ENCODE assay signal across 8 mouse cellular contexts in genomic region chr13:101690911-101691655, GRCm38 (mm10).
DNase-seq lines count a peak whose midpoint lies in the region; ATAC-seq and TF ChIP-seq lines count a peak whose summit lies in the region.

No protein-coding gene starts in this region.

- ATAC-seq in heart, embryonic 11.5 days (replicated peaks; ENCODE audit: insufficient number of reproducible peaks, low FRiP score, low TSS enrichment) = no peak
- no peak for ATAC-seq in heart, postnatal 0 days (ENCODE audit: insufficient read depth, low read depth)
- no peak for ATAC-seq in midbrain, embryonic 15.5 days (replicated peaks)
- no peak for ATAC-seq in lung, postnatal 0 days

- TF ChIP-seq EP300 in heart, postnatal 0 days (IDR thresholded peaks at IDR 0.05; ENCODE audit: low read depth) = no peak
- no peak for TF ChIP-seq EP300 in lung, postnatal 0 days (IDR thresholded peaks at IDR 0.05)

- DNase-seq in heart, postnatal 14 days = no peak
- peak; percentile 22 to 46 for DNase-seq in cerebellum, adult 18-20 months
- DNase-seq in heart, postnatal 0 days (ENCODE audit: low spot score) = no peak
- DNase-seq in gastrocnemius, adult 8-10 months (ENCODE audit: low spot score in 2 of 2) = no peak
- no peak for DNase-seq in lung, postnatal 0 days (ENCODE audit: low spot score)
- no peak for DNase-seq in spleen, postnatal 14 days (ENCODE audit: low spot score in 2 of 2)

- intact Hi-C loops in heart, postnatal 14 days (cut with DNase I) = no loop called here

- H3K4me2 ChIP-seq in heart, embryonic 11.5 days = peak overlapping the region; percentile 87
- peak overlapping the region; percentile 92 for H3K4me2 ChIP-seq in heart, postnatal 0 days (ENCODE audit: low read depth, low read length)
- peak overlapping the region; percentile 95 for H3K4me2 ChIP-seq in midbrain, embryonic 15.5 days
- no peak overlapping the region for H3K4me2 ChIP-seq in lung, postnatal 0 days (replicated peaks; ENCODE audit: low read depth, low read length)

- no peak for TF ChIP-seq CTCF in heart, postnatal 0 days (IDR thresholded peaks at IDR 0.05; ENCODE audit: low read depth)
- TF ChIP-seq CTCF in lung, postnatal 0 days (IDR thresholded peaks at IDR 0.05) = no peak

- H3K9ac ChIP-seq in heart, embryonic 11.5 days (ENCODE audit: low read depth, low read length) = peak overlapping the region; percentile 18; the same call in 1 of the 2 replicates
- peak overlapping the region; percentile 36; the same call in 1 of the 2 replicates for H3K9ac ChIP-seq in heart, postnatal 0 days (replicated peaks; ENCODE audit: low read depth, low read length)
- H3K9ac ChIP-seq in midbrain, embryonic 15.5 days = peak overlapping the region; percentile 47
- H3K9ac ChIP-seq in lung, postnatal 0 days (replicated peaks; ENCODE audit: low read depth) = no peak overlapping the region

- no peaks in the 10 kb centered on the region for H3K9me3 ChIP-seq in heart, embryonic 11.5 days (replicated peaks; ENCODE audit: control insufficient read depth, low read length)
- no peaks in the 10 kb centered on the region for H3K9me3 ChIP-seq in heart, postnatal 0 days (replicated peaks; ENCODE audit: control insufficient read depth, low read length)
- no peaks in the 10 kb centered on the region for H3K9me3 ChIP-seq in midbrain, embryonic 15.5 days
- H3K9me3 ChIP-seq in lung, postnatal 0 days (ENCODE audit: low read length) = no peaks in the 10 kb centered on the region

- H3K4me1 ChIP-seq in heart, embryonic 11.5 days (ENCODE audit: control insufficient read depth, insufficient read depth, low read length) = peaks cover 13% of the 10 kb centered on the region
- H3K4me1 ChIP-seq in heart, postnatal 0 days (ENCODE audit: control insufficient read depth, insufficient read depth) = peaks cover 37% of the 10 kb centered on the region
- H3K4me1 ChIP-seq in midbrain, embryonic 15.5 days = peaks cover 42% of the 10 kb centered on the region
- peaks cover 8% of the 10 kb centered on the region; the same call in 1 of the 2 replicates for H3K4me1 ChIP-seq in lung, postnatal 0 days (ENCODE audit: insufficient read depth, low read depth, low read length)

- WGBS in heart, embryonic 11.5 days (ENCODE audit: insufficient replicate concordance) = 60% methylated on average over 10 of the region's 10 CpGs
- 37% methylated on average over 10 of the region's 10 CpGs for WGBS in heart, postnatal 0 days
- 26% methylated on average over 10 of the region's 10 CpGs for WGBS in midbrain, embryonic 15.5 days
- WGBS in lung, postnatal 0 days = 65% methylated on average over 10 of the region's 10 CpGs

- peaks cover 12% of the 10 kb centered on the region for H3K36me3 ChIP-seq in heart, embryonic 11.5 days (ENCODE audit: control insufficient read depth, insufficient read depth, low read length)
- H3K36me3 ChIP-seq in heart, postnatal 0 days (replicated peaks; ENCODE audit: control insufficient read depth, insufficient read depth, low read length) = peaks cover 31% of the 10 kb centered on the region
- peaks cover 8% of the 10 kb centered on the region; the same call in 1 of the 2 replicates for H3K36me3 ChIP-seq in midbrain, embryonic 15.5 days (replicated peaks)
- peaks cover 31% of the 10 kb centered on the region; the same call in 1 of the 2 replicates for H3K36me3 ChIP-seq in lung, postnatal 0 days (ENCODE audit: insufficient read depth, low read length)

- no peak overlapping the region for H3K27ac ChIP-seq in heart, embryonic 11.5 days (ENCODE audit: low read depth, low read length)
- H3K27ac ChIP-seq in heart, postnatal 0 days (ENCODE audit: low read depth) = peak overlapping the region; percentile 74
- H3K27ac ChIP-seq in midbrain, embryonic 15.5 days = peak overlapping the region; percentile 86
- H3K27ac ChIP-seq in lung, postnatal 0 days (ENCODE audit: low read length) = no peak overlapping the region

- H3K4me3 ChIP-seq in heart, embryonic 11.5 days (ENCODE audit: low read depth, low read length) = no peak overlapping the region
- peak overlapping the region; percentile 76 for H3K4me3 ChIP-seq in heart, postnatal 0 days (ENCODE audit: low read depth, low read length)
- H3K4me3 ChIP-seq in midbrain, embryonic 15.5 days = peak overlapping the region; percentile 55
- no peak overlapping the region for H3K4me3 ChIP-seq in lung, postnatal 0 days (ENCODE audit: low read depth, low read length)

- no peaks in the 10 kb centered on the region for H3K27me3 ChIP-seq in heart, embryonic 11.5 days (ENCODE audit: control insufficient read depth, insufficient read depth, low read length)
- H3K27me3 ChIP-seq in heart, postnatal 0 days (ENCODE audit: control insufficient read depth, insufficient read depth, low read length) = no peaks in the 10 kb centered on the region
- H3K27me3 ChIP-seq in midbrain, embryonic 15.5 days (replicated peaks) = no peaks in the 10 kb centered on the region
- H3K27me3 ChIP-seq in lung, postnatal 0 days (replicated peaks; ENCODE audit: insufficient read depth, low read length) = no peaks in the 10 kb centered on the region

Comparison
In these comparisons a context has a peak if more than half of its experiments do, and no peak if none do; other contexts are left out.
1. H3K27ac ChIP-seq: peak in heart, postnatal 0 days (single experiment) and midbrain, embryonic 15.5 days (single experiment); none in heart, embryonic 11.5 days (single experiment) and lung, postnatal 0 days (single experiment).
2. H3K4me3 ChIP-seq: peak in heart, postnatal 0 days (single experiment) and midbrain, embryonic 15.5 days (single experiment); none in heart, embryonic 11.5 days (single experiment) and lung, postnatal 0 days (single experiment).
3. DNase-seq: peak in cerebellum, adult 18-20 months (2 of 2); none in heart, postnatal 14 days (0 of 2), heart, postnatal 0 days (single experiment), gastrocnemius, adult 8-10 months (0 of 2), lung, postnatal 0 days (single experiment) and spleen, postnatal 14 days (0 of 2).